Mouse (Mus musculus): ENCODE measurements around the gene Rbfox2. TPM values are rescaled to one million over a fixed set of nuclear protein-coding genes. Genes with fewer than 3 reads are reported as not detected.

The Rbfox2 gene
- polyA plus RNA-seq, 1 experiment from 2014 or later, result 78.4 TPM

DNA sequence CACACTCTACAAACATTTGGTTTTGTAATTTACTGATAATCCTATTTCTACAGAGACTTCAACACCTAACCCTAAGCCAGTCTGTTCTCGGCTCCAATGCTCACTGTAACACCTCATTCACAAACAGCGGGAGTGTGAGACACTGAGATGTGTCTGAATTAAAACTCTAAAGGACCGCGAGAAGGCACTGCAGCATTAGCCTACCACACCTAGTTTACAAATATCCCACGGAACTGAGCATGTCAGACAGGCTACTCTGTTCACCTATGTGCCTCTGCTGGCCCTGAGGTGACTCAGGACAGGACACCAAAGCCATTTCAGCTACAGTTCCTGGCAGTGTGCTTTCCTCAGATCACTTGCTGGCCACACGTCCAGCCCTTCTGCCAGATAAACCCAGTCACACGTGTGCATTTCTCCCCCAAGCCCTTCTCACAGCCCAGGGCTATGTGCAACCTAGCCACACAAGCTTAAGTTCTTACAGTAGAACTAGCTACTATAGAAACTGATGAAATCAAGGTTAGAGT is 79.9 kb downstream of the Rbfox2 start:
- Histone ChIP-seq H3K9ac (replicated peaks) (no peak overlapping the region), H3K4me1 (replicated peaks) (peaks cover 41% of the 10 kb centered on the region), H3K4me2 (no peak overlapping the region), H3K9me3 (no peaks in the 10 kb centered on the region), H3K27ac (0 out of 2 replicates have a peak overlapping the region, but pooled peaks have one; percentile 0), H3K27me3 (no peaks in the 10 kb centered on the region), H3K36me3 (peaks cover 8% of the 10 kb centered on the region; the same call in 1 of the 2 replicates), H3K4me3 (replicated peaks) (no peak overlapping the region)
- 46% methylated on average over 7 of the region's 7 CpGs for WGBS
- ATAC-seq (ENCODE audit: insufficient number of reproducible peaks, insufficient read depth, low FRiP score, low TSS enrichment, low read depth), result no peak

DNA sequence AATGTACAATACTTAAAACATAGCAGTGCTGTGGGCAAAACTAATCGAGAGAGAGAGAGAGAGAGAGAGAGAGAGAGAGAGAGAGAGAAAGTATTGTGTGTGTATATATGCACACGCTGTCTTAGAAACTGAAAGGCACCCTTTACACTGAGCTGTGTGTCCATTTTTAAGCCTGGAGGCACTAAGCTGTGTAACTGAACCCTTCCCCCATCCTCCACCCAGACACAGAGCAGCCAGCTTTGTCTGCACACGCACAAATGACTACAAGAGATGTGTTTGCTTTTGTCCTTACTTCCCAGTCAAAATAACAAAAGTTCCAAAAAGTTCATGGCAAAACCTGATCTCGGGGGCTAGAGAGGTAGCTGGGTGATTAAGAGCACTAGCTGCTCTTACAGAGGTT is 80.9 kb downstream of the Rbfox2 start:
- Histone ChIP-seq H3K27me3 (no peaks in the 10 kb centered on the region), H3K4me3 (replicated peaks) (no peak overlapping the region), H3K4me2 (no peak overlapping the region), H3K9ac (replicated peaks) (no peak overlapping the region), H3K4me1 (replicated peaks) (peaks cover 39% of the 10 kb centered on the region), H3K27ac (peak overlapping the region; percentile 59; the same call in 1 of the 2 replicates), H3K36me3 (peaks cover 8% of the 10 kb centered on the region; the same call in 1 of the 2 replicates), H3K9me3 (no peaks in the 10 kb centered on the region)
- ATAC-seq (ENCODE audit: insufficient number of reproducible peaks, insufficient read depth, low FRiP score, low TSS enrichment, low read depth), result no peak
- WGBS, result 61% methylated on average over 4 of the region's 4 CpGs

DNA sequence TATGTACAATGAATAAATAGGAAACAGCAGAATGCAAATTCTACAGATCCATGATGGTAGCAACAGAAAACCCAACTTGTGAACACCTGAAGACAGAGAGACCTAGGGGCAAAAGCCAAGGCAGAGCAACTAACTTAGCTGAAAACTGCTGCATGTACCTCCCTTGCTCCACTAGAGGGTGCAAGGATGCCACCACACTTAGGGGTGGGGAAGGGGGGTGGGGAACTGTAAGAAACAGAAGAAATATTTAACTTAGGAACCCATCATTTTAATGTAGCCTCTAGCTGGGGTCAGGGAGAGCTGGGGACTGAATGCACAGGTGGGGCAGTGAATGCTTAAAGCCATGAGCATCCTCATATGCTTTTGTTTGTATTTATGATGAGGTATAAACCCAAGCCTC is 81.5 kb downstream of the Rbfox2 start:
- Histone ChIP-seq H3K36me3 (peaks cover 8% of the 10 kb centered on the region; the same call in 1 of the 2 replicates), H3K27ac (no peak overlapping the region), H3K4me3 (replicated peaks) (no peak overlapping the region), H3K9ac (replicated peaks) (no peak overlapping the region), H3K9me3 (no peaks in the 10 kb centered on the region), H3K4me1 (replicated peaks) (peaks cover 43% of the 10 kb centered on the region), H3K4me2 (no peak overlapping the region), H3K27me3 (no peaks in the 10 kb centered on the region)
- ATAC-seq (ENCODE audit: insufficient number of reproducible peaks, insufficient read depth, low FRiP score, low TSS enrichment, low read depth), result no peak

DNA sequence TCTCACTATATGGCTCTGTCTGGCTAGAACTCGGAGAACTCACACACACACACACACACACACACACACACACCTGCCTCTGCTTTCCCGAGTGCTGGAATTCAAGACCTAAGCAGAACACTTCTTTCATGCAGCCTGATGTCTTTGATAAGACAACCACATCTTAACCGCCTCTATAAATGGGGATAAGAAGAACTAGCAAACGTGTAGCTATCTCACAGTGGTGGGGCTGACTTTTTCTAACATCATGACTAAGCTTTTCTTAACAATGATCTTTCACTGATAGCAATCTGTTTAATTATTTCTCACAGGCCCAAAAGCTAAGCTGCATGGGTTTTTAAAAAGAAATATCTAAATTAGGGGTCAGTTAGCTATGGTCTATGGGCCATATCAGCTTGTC is 86.0 kb downstream of the Rbfox2 start:
- WGBS, result 75% methylated on average over 4 of the region's 4 CpGs
- Histone ChIP-seq H3K4me1 (replicated peaks) (peaks cover 64% of the 10 kb centered on the region), H3K27ac (no peak overlapping the region), H3K4me2 (no peak overlapping the region), H3K36me3 (no peaks in the 10 kb centered on the region; the same call in 1 of the 2 replicates), H3K9ac (replicated peaks) (no peak overlapping the region), H3K9me3 (no peaks in the 10 kb centered on the region), H3K4me3 (replicated peaks) (no peak overlapping the region), H3K27me3 (no peaks in the 10 kb centered on the region)
- ATAC-seq (ENCODE audit: insufficient number of reproducible peaks, insufficient read depth, low FRiP score, low TSS enrichment, low read depth), result no peak

DNA sequence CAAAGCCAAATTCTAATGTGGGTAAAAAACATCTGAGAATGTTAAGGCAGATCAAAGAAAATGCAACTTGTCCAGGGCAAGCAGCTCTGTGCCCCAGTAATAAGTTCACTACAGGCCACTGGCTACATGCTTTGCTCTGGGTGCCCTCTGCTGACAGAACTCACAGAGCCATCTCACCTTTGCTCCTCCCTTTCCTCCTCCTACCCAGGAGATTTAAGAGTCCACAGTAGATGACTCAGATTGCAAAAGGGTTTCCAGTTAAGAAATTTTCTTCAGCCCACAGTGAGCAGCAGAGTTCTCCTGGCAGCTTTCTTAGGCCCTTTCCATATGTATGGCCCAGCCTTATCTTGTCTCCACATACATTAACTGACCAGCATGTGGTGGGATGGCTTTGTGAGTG is 86.7 kb downstream of the Rbfox2 start:
- ATAC-seq (ENCODE audit: insufficient number of reproducible peaks, insufficient read depth, low FRiP score, low TSS enrichment, low read depth), result no peak
- no peaks in the 10 kb centered on the region for H3K9me3 ChIP-seq
- peaks cover 64% of the 10 kb centered on the region for H3K4me1 ChIP-seq (replicated peaks)
- H3K27me3 ChIP-seq, result no peaks in the 10 kb centered on the region
- H3K9ac ChIP-seq (replicated peaks), result no peak overlapping the region
- no peak overlapping the region for H3K4me2 ChIP-seq
- H3K4me3 ChIP-seq (replicated peaks), result no peak overlapping the region
- H3K36me3 ChIP-seq, result no peaks in the 10 kb centered on the region; the same call in 1 of the 2 replicates
- 0 out of 2 replicates have a peak overlapping the region, but pooled peaks have one; percentile 36 for H3K27ac ChIP-seq

DNA sequence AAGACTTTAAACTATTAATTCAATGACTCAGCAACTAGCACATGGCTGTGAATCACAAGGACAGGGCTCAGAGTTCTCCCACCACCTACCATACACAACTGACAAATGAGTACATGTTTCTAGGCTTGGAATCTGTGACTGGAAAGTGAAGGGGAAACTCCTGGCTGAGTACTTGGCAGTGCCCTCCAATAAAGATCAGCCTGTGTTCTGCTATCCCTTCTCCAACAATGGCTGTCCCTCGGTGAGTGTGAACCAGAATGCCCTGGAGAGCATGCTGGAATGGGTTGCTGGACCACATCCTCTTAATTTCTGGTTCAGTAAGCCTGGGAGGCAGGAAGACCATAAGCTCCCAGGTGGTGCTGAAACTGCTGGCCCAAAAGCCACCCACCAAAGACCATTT is 87.2 kb downstream of the Rbfox2 start:
- Histone ChIP-seq H3K4me1 (replicated peaks) (peaks cover 68% of the 10 kb centered on the region), H3K4me2 (no peak overlapping the region), H3K27me3 (no peaks in the 10 kb centered on the region), H3K4me3 (replicated peaks) (no peak overlapping the region), H3K9ac (replicated peaks) (no peak overlapping the region), H3K9me3 (no peaks in the 10 kb centered on the region), H3K36me3 (no peaks in the 10 kb centered on the region; the same call in 1 of the 2 replicates), H3K27ac (no peak overlapping the region)
- ATAC-seq (ENCODE audit: insufficient number of reproducible peaks, insufficient read depth, low FRiP score, low TSS enrichment, low read depth), result no peak
- whole genome bisulfite sequencing, result 65% methylated on average over 1 of the region's 1 CpGs

DNA sequence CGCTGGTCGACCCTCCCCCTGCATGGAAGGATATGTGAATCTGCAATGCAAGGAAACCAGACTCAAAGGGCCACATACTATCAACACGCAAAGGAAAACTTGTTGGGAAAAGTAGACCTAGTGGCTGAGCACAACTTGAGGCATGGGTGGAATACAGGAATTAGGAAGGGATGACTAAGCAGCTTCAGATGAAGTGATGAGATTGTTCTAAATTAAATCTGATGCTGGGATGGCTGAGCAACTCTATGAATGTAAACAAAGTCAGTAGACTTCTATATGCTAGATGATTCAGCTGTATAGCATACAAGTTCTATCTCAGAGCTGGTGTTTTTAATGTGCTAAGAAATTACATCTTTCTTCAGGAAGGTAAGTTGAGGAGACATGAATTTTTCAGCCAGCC is 88.8 kb downstream of the Rbfox2 start:
- no peaks in the 10 kb centered on the region for H3K36me3 ChIP-seq
- H3K4me3 ChIP-seq (replicated peaks), result no peak overlapping the region
- H3K27ac ChIP-seq, result no peak overlapping the region
- H3K9ac ChIP-seq (replicated peaks), result no peak overlapping the region
- H3K27me3 ChIP-seq, result no peaks in the 10 kb centered on the region
- ATAC-seq (ENCODE audit: insufficient number of reproducible peaks, insufficient read depth, low FRiP score, low TSS enrichment, low read depth), result no peak
- 89% methylated on average over 3 of the region's 3 CpGs for WGBS
- H3K4me1 ChIP-seq (replicated peaks), result peaks cover 74% of the 10 kb centered on the region
- H3K4me2 ChIP-seq, result no peak overlapping the region
- no peaks in the 10 kb centered on the region for H3K9me3 ChIP-seq

DNA sequence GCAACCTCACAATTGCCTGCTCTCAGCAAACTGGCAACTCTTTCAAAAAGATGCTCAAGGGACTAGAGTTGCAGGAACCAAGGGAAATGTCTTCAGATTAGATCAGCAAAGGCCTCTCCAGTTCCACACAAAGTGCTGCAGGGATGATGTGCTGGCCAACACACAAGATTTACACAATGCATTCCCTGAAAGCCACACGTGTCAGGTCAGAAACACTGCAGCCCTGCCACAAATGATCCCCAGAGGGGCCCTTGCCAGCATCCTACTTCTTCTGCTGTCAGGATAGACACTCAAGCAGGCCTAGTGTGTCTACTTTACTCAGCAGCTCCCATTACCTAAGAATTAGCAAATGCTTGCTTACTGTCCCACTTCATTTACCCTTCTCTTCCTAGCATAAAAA is 89.3 kb downstream of the Rbfox2 start:
- Histone ChIP-seq H3K4me1 (replicated peaks) (peaks cover 79% of the 10 kb centered on the region), H3K27ac (0 out of 2 replicates have a peak overlapping the region, but pooled peaks have one; percentile 35)
- 55% methylated on average over 1 of the region's 1 CpGs for WGBS

DNA sequence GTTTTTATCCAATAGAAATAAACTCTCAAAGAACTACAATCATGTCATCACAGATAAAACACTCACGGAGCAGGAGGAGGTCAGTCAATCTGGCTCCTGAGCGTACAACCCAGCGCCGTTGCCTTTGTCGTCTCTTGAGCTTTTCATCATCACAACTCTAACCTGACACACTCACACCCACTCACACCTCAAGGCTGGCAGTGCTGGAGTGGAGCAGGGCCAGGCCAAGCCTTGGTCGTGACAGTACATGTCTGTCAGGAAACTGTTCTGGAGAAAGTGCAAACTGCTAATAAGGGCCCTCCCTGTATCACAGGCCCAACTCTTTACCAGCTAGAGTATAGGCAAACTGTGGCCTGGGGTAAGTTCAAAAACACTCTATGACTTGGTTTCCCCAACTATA is 90.1 kb downstream of the Rbfox2 start:
- Histone ChIP-seq H3K4me1 (replicated peaks) (peaks cover 76% of the 10 kb centered on the region), H3K9me3 (no peaks in the 10 kb centered on the region)
- 74% methylated on average over 6 of the region's 6 CpGs for WGBS

More for the DNA sequence above, 89.3 kb downstream of the Rbfox2 start:
- H3K4me3 ChIP-seq (replicated peaks), result no peak overlapping the region
- no peak overlapping the region for H3K4me2 ChIP-seq
- no peaks in the 10 kb centered on the region for H3K27me3 ChIP-seq
- no peak overlapping the region for H3K9ac ChIP-seq (replicated peaks)
- no peak for ATAC-seq (ENCODE audit: insufficient number of reproducible peaks, insufficient read depth, low FRiP score, low TSS enrichment, low read depth)
- no peaks in the 10 kb centered on the region for H3K9me3 ChIP-seq
- no peaks in the 10 kb centered on the region for H3K36me3 ChIP-seq

DNA sequence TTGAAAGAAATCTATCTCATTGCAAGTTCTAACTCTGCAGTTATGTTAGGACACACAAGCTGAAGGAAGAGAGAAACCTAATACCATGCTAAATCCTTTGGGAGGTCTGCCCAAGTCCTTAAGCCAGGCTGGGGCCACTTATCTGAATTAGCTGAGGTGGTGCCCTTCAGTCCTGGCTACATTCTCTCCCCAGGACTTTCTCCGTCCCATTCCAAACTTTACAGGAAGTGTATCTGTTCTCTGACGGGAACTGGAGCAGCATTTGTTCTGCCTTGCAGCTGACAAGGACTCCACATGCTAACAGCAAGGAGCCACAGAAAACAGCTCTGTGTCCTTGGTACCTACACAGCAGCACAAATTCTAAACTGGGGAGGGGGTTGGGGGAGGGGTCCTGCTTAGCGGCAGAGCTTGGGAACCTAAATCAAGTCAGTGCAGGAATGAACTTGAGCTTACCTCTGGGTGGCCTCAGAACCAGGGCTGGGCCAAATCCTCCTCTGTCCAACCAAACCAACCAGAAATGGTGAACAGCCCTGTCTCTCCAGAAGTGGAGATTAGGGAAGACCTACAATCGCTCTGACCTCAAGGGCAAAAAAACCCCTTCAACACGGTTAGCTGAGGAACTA is 91.5 kb downstream of the Rbfox2 start:
- WGBS, result 4% methylated on average over 5 of the region's 5 CpGs
- Histone ChIP-seq H3K9me3 (no peaks in the 10 kb centered on the region), H3K4me2 (peak overlapping the region; percentile 45), H3K4me1 (replicated peaks) (peaks cover 75% of the 10 kb centered on the region), H3K36me3 (no peaks in the 10 kb centered on the region), H3K9ac (replicated peaks) (no peak overlapping the region), H3K27ac (peak overlapping the region; percentile 89), H3K27me3 (no peaks in the 10 kb centered on the region), H3K4me3 (replicated peaks) (no peak overlapping the region)
- ATAC-seq (ENCODE audit: insufficient number of reproducible peaks, insufficient read depth, low FRiP score, low TSS enrichment, low read depth), result no peak; the same call in 1 of the 2 replicates

More for the DNA sequence above, 90.1 kb downstream of the Rbfox2 start:
- Histone ChIP-seq H3K27me3 (no peaks in the 10 kb centered on the region), H3K27ac (peak overlapping the region; percentile 89), H3K4me2 (no peak overlapping the region), H3K4me3 (replicated peaks) (no peak overlapping the region), H3K36me3 (no peaks in the 10 kb centered on the region), H3K9ac (replicated peaks) (0 out of 2 replicates have a peak overlapping the region, but pooled peaks have one; percentile 27)
- ATAC-seq (ENCODE audit: insufficient number of reproducible peaks, insufficient read depth, low FRiP score, low TSS enrichment, low read depth), result no peak

DNA sequence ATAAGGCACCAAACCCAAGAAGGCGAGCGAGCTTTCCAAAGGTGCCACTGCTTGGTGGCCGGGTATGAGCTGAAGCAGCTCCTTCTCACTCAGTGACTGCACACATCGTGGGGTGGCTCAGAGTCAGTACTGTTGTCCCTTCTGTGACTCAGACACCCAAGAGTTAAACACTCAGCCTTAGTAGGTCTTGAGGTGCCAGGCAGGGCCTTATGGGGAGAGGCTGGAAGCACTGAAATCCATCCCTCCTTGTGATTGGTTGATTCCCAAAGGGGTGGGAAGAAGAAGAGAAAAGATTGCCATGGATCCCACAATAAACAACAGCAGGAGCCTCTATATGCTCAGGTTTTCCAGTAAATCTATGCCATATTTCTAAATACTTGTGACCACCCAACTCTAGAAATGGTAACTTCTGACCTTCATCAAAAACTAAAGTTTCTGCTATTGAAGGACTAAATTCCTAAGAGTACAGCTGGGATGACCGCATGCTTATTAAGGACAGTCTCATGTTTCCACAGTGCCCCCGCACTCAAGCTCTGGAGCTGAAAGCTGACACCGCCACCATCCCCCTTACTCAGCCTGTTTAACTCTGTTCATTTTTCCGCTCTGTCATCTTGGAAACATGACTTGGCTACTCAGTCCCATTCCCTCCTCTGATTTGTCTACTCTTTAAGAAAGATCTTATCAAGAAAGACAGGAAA is 92.2 kb downstream of the Rbfox2 start:
- Histone ChIP-seq H3K4me2 (peak overlapping the region; percentile 45), H3K4me1 (replicated peaks) (peaks cover 70% of the 10 kb centered on the region), H3K36me3 (no peaks in the 10 kb centered on the region), H3K27me3 (no peaks in the 10 kb centered on the region), H3K27ac (peak overlapping the region; percentile 89), H3K9ac (replicated peaks) (no peak overlapping the region), H3K4me3 (replicated peaks) (no peak overlapping the region), H3K9me3 (no peaks in the 10 kb centered on the region)
- ATAC-seq (ENCODE audit: insufficient number of reproducible peaks, insufficient read depth, low FRiP score, low TSS enrichment, low read depth), result peak; percentile 91
- 27% methylated on average over 8 of the region's 8 CpGs for WGBS
